Mouse (Mus musculus) lung, postnatal 0 days (tissue): ENCODE results near the gene Cdk17. TPM values are rescaled to one million over a fixed set of nuclear protein-coding genes. Genes with fewer than 3 reads are reported as not detected.

ENCODE experiments used
- ATAC-seq: fragments of 200-750 bp; cut with Nextera tagmentation; 2 replicates; pipeline ENCODE4 v1.8.0; 2017; ENCODE audit warnings: moderate library complexity
- DNase-seq: peaks from one replicate; pipeline ENCODE4 v3.0.0-alpha.2; 2016; ENCODE audit warnings: low spot score
- H3K27ac ChIP-seq: fragments of 300-500 bp; sonication (generic); 2 replicates; pipeline ENCODE4 v1.5.1; 2014; ENCODE audit warnings: antibody characterized with exemption, mild to moderate bottlenecking, low read length, mixed read lengths
- H3K27me3 ChIP-seq: fragments of 300-500 bp; sonication (generic); replicated peaks from 2 replicates; pipeline ENCODE4 v1.6.1; 2014; ENCODE audit warnings: low read length, mixed read lengths; ENCODE audit not compliant: insufficient read depth
- H3K36me3 ChIP-seq: fragments of 300-500 bp; sonication (generic); 2 replicates; pipeline ENCODE4 v1.6.1; 2014; ENCODE audit warnings: low read length, mixed read lengths; ENCODE audit not compliant: insufficient read depth
- H3K4me1 ChIP-seq: fragments of 300-500 bp; sonication (generic); 2 replicates; pipeline ENCODE4 v1.6.1; 2014; ENCODE audit warnings: antibody characterized with exemption, low read depth, low read length, mixed read lengths; ENCODE audit not compliant: insufficient read depth
- H3K4me2 ChIP-seq: fragments of 300-500 bp; sonication (generic); replicated peaks from 2 replicates; pipeline ENCODE4 v1.6.1; 2014; ENCODE audit warnings: low read depth, mild to moderate bottlenecking, low read length, moderate library complexity, mixed read lengths
- H3K4me3 ChIP-seq: fragments of 300-500 bp; sonication (generic); 2 replicates; pipeline ENCODE4 v1.5.1; 2014; ENCODE audit warnings: low read depth, low read length
- H3K9ac ChIP-seq: fragments of 300-500 bp; sonication (generic); replicated peaks from 2 replicates; pipeline ENCODE4 v1.6.1; 2014; ENCODE audit warnings: low read depth, mild to moderate bottlenecking
- H3K9me3 ChIP-seq: fragments of 300-500 bp; sonication (generic); 2 replicates; pipeline ENCODE4 v1.6.1; 2016; ENCODE audit warnings: low read length, mixed read lengths
- CTCF ChIP-seq: IDR thresholded peaks from 2 replicates; pipeline ENCODE4 v1.5.1; 2016; ENCODE audit warnings: antibody characterized with exemption, mild to moderate bottlenecking
- EP300 ChIP-seq: IDR thresholded peaks from 2 replicates; pipeline ENCODE4 v1.6.1; 2016; ENCODE audit warnings: antibody characterized with exemption, mild to moderate bottlenecking, control low read depth
- WGBS: fragments of 180-500 bp; shearing (Covaris S2); extraction: QIAGEN DNeasy Blood & Tissue Kit; methylation state at CpG from one replicate; pipeline ENCODE4 v1.1.7; 2014; 5-methylcytosine and 5-hydroxymethylcytosine counted together
- polyA plus RNA-seq: library from polyadenylated mRNA; unstranded; fragments of >200 nt; fragmentation: Nextera tagmentation; extraction: Ambion mirVana; gene quantifications from 2 replicates; pipeline ENCODE4 v1.2.1, GENCODE M21; 2015

Cdk17 gene
- polyA plus RNA-seq, 1 experiment from 2014 or later: 12.6 TPM

GRCm38 (mm10) chr10:93291843-93292242, 131.2 kb downstream of the Cdk17 start:
- Histone ChIP-seq H3K4me3 (no peak overlapping the region), H3K36me3 (no peaks in the 10 kb centered on the region), H3K4me1 (no peaks in the 10 kb centered on the region; the same call in none of the 2 replicates), H3K9ac (no peak overlapping the region), H3K27ac (no peak overlapping the region), H3K4me2 (no peak overlapping the region), H3K9me3 (no peaks in the 10 kb centered on the region), H3K27me3 (no peaks in the 10 kb centered on the region)
- TF ChIP-seq EP300 (peak; percentile 63), CTCF (peak; percentile 89)
- DNase-seq (peak; percentile 94), ATAC-seq (peak; percentile 68)
- WGBS: 5% methylated on average over 6 of the region's 6 CpGs

- WGBS: 42% methylated on average over 7 of the region's 7 CpGs
- Histone ChIP-seq H3K27me3 (no peaks in the 10 kb centered on the region), H3K4me2 (no peak overlapping the region), H3K4me3 (no peak overlapping the region), H3K9ac (no peak overlapping the region), H3K27ac (peak overlapping the region; percentile 59; the same call in 1 of the 2 replicates), H3K36me3 (no peaks in the 10 kb centered on the region), H3K4me1 (no peaks in the 10 kb centered on the region; the same call in none of the 2 replicates), H3K9me3 (no peaks in the 10 kb centered on the region)
- TF ChIP-seq EP300 (peak; percentile 79), CTCF (no peak)
- DNase-seq (peak; percentile 41), ATAC-seq (peak; percentile 29)
Observed at GRCm38 (mm10) chr10:93293621-93294020, 132.9 kb downstream of the Cdk17 start.

GRCm38 (mm10) chr10:93294547-93295219, 134.0 kb downstream of the Cdk17 start:
- 51% methylated on average over 20 of the region's 20 CpGs for WGBS
- H3K4me2 ChIP-seq: no peak overlapping the region
- no peak overlapping the region for H3K9ac ChIP-seq
- H3K27me3 ChIP-seq: no peaks in the 10 kb centered on the region
- H3K4me3 ChIP-seq: no peak overlapping the region
- H3K36me3 ChIP-seq: no peaks in the 10 kb centered on the region
- H3K27ac ChIP-seq: peak overlapping the region; percentile 68
- DNase-seq (peak; percentile 35), ATAC-seq (no peak)
- H3K4me1 ChIP-seq: no peaks in the 10 kb centered on the region; the same call in none of the 2 replicates
- no peaks in the 10 kb centered on the region for H3K9me3 ChIP-seq
- TF ChIP-seq EP300: peak; percentile 46; the same call in 1 of the 2 replicates
- TF ChIP-seq CTCF: no peak

GRCm38 (mm10) chr10:93297774-93298173, 137.1 kb downstream of the Cdk17 start:
- Histone ChIP-seq H3K9me3 (no peaks in the 10 kb centered on the region), H3K4me1 (no peaks in the 10 kb centered on the region; the same call in 1 of the 2 replicates), H3K4me3 (no peak overlapping the region), H3K27ac (peak overlapping the region; percentile 71), H3K36me3 (no peaks in the 10 kb centered on the region), H3K9ac (no peak overlapping the region), H3K4me2 (peak overlapping the region; percentile 22; the same call in 1 of the 2 replicates), H3K27me3 (no peaks in the 10 kb centered on the region)
- TF ChIP-seq CTCF (peak; percentile 43), EP300 (peak; percentile 82)
- ATAC-seq: peak; percentile 76
- 25% methylated on average over 5 of the region's 5 CpGs for WGBS
- DNase-seq: peak; percentile 76

GRCm38 (mm10) chr10:93298208-93298607, 137.5 kb downstream of the Cdk17 start:
- WGBS: 33% methylated on average over 7 of the region's 7 CpGs
- H3K4me3 ChIP-seq: no peak overlapping the region
- H3K27ac ChIP-seq: peak overlapping the region; percentile 71
- H3K36me3 ChIP-seq: no peaks in the 10 kb centered on the region
- no peaks in the 10 kb centered on the region for H3K27me3 ChIP-seq
- no peak overlapping the region for H3K9ac ChIP-seq
- peak overlapping the region; percentile 22; the same call in 1 of the 2 replicates for H3K4me2 ChIP-seq
- no peak for DNase-seq
- no peaks in the 10 kb centered on the region; the same call in 1 of the 2 replicates for H3K4me1 ChIP-seq
- TF ChIP-seq EP300 (no peak), CTCF (no peak)
- peak; percentile 49; the same call in 1 of the 2 replicates for ATAC-seq
- H3K9me3 ChIP-seq: no peaks in the 10 kb centered on the region

GRCm38 (mm10) chr10:93301831-93302230, 141.2 kb downstream of the Cdk17 start:
- Histone ChIP-seq H3K27me3 (no peaks in the 10 kb centered on the region), H3K27ac (peak overlapping the region; percentile 68), H3K9ac (no peak overlapping the region), H3K4me2 (no peak overlapping the region), H3K9me3 (no peaks in the 10 kb centered on the region), H3K4me1 (0 out of 2 replicates have a peak, but pooled peaks cover 3% of the 10 kb centered on the region), H3K4me3 (no peak overlapping the region), H3K36me3 (no peaks in the 10 kb centered on the region)
- 0 out of 2 replicates have a peak, but pooled peaks have one; percentile 15 for ATAC-seq
- DNase-seq: no peak
- TF ChIP-seq CTCF (no peak), EP300 (peak; percentile 51; the same call in 1 of the 2 replicates)
- WGBS: 49% methylated on average over 8 of the region's 8 CpGs
